Mouse (Mus musculus) embryonic facial prominence, embryonic 13.5 days (tissue): ENCODE measurements around the gene Etl4. TPM values are rescaled to one million over a fixed set of nuclear protein-coding genes. Genes with fewer than 3 reads are reported as not detected.

Experiments used
- ATAC-seq: fragments of 200-750 bp; cut with Nextera tagmentation; 2 replicates; pipeline ENCODE4 v1.8.0; 2017; ENCODE audit warnings: low read depth; ENCODE audit not compliant: insufficient number of reproducible peaks, insufficient read depth, low FRiP score, low TSS enrichment
- H3K27ac ChIP-seq: fragments of 300-500 bp; sonication (generic); 2 replicates; pipeline ENCODE4 v1.5.1; 2015; ENCODE audit warnings: moderate library complexity, mild to moderate bottlenecking, inconsistent platforms
- H3K27me3 ChIP-seq: fragments of 300-500 bp; sonication (generic); 2 replicates; pipeline ENCODE4 v1.6.1; 2015; ENCODE audit warnings: mild to moderate bottlenecking, inconsistent platforms
- H3K36me3 ChIP-seq: fragments of 300-500 bp; sonication (generic); 2 replicates; pipeline ENCODE4 v1.6.1; 2015; ENCODE audit warnings: mild to moderate bottlenecking, inconsistent platforms
- H3K4me1 ChIP-seq: fragments of 300-500 bp; sonication (generic); 2 replicates; pipeline ENCODE4 v1.6.1; 2015; ENCODE audit warnings: inconsistent platforms
- H3K4me2 ChIP-seq: fragments of 300-500 bp; sonication (generic); 2 replicates; pipeline ENCODE4 v1.6.1; 2015; ENCODE audit warnings: moderate library complexity, mild to moderate bottlenecking, inconsistent platforms
- H3K4me3 ChIP-seq: fragments of 300-500 bp; sonication (generic); 2 replicates; pipeline ENCODE4 v1.5.1; 2015; ENCODE audit warnings: mild to moderate bottlenecking, inconsistent platforms
- H3K9ac ChIP-seq: fragments of 300-500 bp; sonication (generic); 2 replicates; pipeline ENCODE4 v1.6.1; 2015; ENCODE audit warnings: mild to moderate bottlenecking, inconsistent platforms
- H3K9me3 ChIP-seq: fragments of 300-500 bp; sonication (generic); 2 replicates; pipeline ENCODE4 v1.6.1; 2016; ENCODE audit warnings: inconsistent platforms
- WGBS: fragments of 180-500 bp; shearing (Covaris S2); methylation state at CpG from one replicate; pipeline ENCODE4 v1.1.7; 2015; ENCODE audit warnings: mixed read lengths; 5-methylcytosine and 5-hydroxymethylcytosine counted together
- microRNA-seq: library from miRNA; unstranded; fragments of <30 nt; microRNA quantifications from one replicate; pipeline ENCODE4, GENCODE M21; 2016
- polyA plus RNA-seq: library from polyadenylated mRNA; unstranded; fragments of >200 nt; fragmentation: Nextera tagmentation; extraction: Ambion mirVana; gene quantifications from 2 replicates; pipeline ENCODE4 v1.2.1, GENCODE M21; 2015

Gene Etl4
- polyA plus RNA-seq, 1 experiment from 2014 or later, result 33.3 TPM

- no peaks in the 10 kb centered on the region for H3K4me1 ChIP-seq
- H3K27ac ChIP-seq, result no peak overlapping the region
- H3K27me3 ChIP-seq, result no peaks in the 10 kb centered on the region
- no peaks in the 10 kb centered on the region for H3K9me3 ChIP-seq
- WGBS, result 79% methylated on average over 8 of the region's 8 CpGs
- H3K4me3 ChIP-seq, result no peak overlapping the region
- peaks cover 52% of the 10 kb centered on the region for H3K36me3 ChIP-seq
- no peak overlapping the region for H3K9ac ChIP-seq
- no peak for ATAC-seq
- no peak overlapping the region for H3K4me2 ChIP-seq
These were observed 891.8 kb downstream of the Etl4 start for GRCm38 (mm10) chr2:20801236-20801890.

GRCm38 (mm10) chr2:20811506-20811905 is 901.9 kb downstream of the Etl4 start:
- Histone ChIP-seq H3K9me3 (no peaks in the 10 kb centered on the region), H3K27me3 (no peaks in the 10 kb centered on the region), H3K4me3 (no peak overlapping the region), H3K4me1 (no peaks in the 10 kb centered on the region), H3K9ac (no peak overlapping the region), H3K4me2 (no peak overlapping the region), H3K27ac (no peak overlapping the region), H3K36me3 (peaks cover 12% of the 10 kb centered on the region)
- no peak for ATAC-seq
- 79% methylated on average over 8 of the region's 8 CpGs for WGBS

- 85% methylated on average over 2 of the region's 2 CpGs for WGBS
- Histone ChIP-seq H3K9me3 (no peaks in the 10 kb centered on the region), H3K4me2 (no peak overlapping the region), H3K27ac (no peak overlapping the region), H3K4me1 (no peaks in the 10 kb centered on the region), H3K27me3 (no peaks in the 10 kb centered on the region), H3K36me3 (no peaks in the 10 kb centered on the region), H3K9ac (no peak overlapping the region), H3K4me3 (no peak overlapping the region)
- ATAC-seq, result no peak
These were observed 904.4 kb downstream of the Etl4 start for GRCm38 (mm10) chr2:20813986-20814385.

- Histone ChIP-seq H3K9me3 (no peaks in the 10 kb centered on the region; the same call in 1 of the 2 replicates), H3K4me3 (no peak overlapping the region), H3K27ac (no peak overlapping the region), H3K4me1 (no peaks in the 10 kb centered on the region), H3K4me2 (no peak overlapping the region), H3K9ac (no peak overlapping the region), H3K27me3 (no peaks in the 10 kb centered on the region), H3K36me3 (no peaks in the 10 kb centered on the region)
- 75% methylated on average over 7 of the region's 7 CpGs for WGBS
- no peak for ATAC-seq
These were observed 908.6 kb downstream of the Etl4 start for GRCm38 (mm10) chr2:20818226-20818625.

GRCm38 (mm10) chr2:20826258-20826657 is 916.7 kb downstream of the Etl4 start:
- no peak overlapping the region for H3K4me3 ChIP-seq
- H3K36me3 ChIP-seq, result no peaks in the 10 kb centered on the region
- H3K4me2 ChIP-seq, result no peak overlapping the region
- H3K4me1 ChIP-seq, result no peaks in the 10 kb centered on the region
- no peak overlapping the region for H3K27ac ChIP-seq
- H3K9ac ChIP-seq, result no peak overlapping the region
- H3K27me3 ChIP-seq, result no peaks in the 10 kb centered on the region
- H3K9me3 ChIP-seq, result no peaks in the 10 kb centered on the region
- no peak for ATAC-seq

- H3K27me3 ChIP-seq, result no peaks in the 10 kb centered on the region
- H3K4me2 ChIP-seq, result no peak overlapping the region
- no peak overlapping the region for H3K27ac ChIP-seq
- no peaks in the 10 kb centered on the region for H3K4me1 ChIP-seq
- ATAC-seq, result no peak
- no peak overlapping the region for H3K4me3 ChIP-seq
- H3K36me3 ChIP-seq, result no peaks in the 10 kb centered on the region
- no peak overlapping the region for H3K9ac ChIP-seq
- WGBS, result 80% methylated on average over 3 of the region's 3 CpGs
- no peaks in the 10 kb centered on the region for H3K9me3 ChIP-seq
These were observed 921.3 kb downstream of the Etl4 start for GRCm38 (mm10) chr2:20830882-20831281.

- Histone ChIP-seq H3K4me2 (no peak overlapping the region), H3K9me3 (no peaks in the 10 kb centered on the region), H3K27ac (no peak overlapping the region), H3K4me1 (no peaks in the 10 kb centered on the region), H3K4me3 (no peak overlapping the region), H3K27me3 (no peaks in the 10 kb centered on the region), H3K36me3 (no peaks in the 10 kb centered on the region), H3K9ac (no peak overlapping the region)
- WGBS, result 49% methylated on average over 3 of the region's 3 CpGs
- ATAC-seq, result no peak
These were observed 922.2 kb downstream of the Etl4 start for GRCm38 (mm10) chr2:20831608-20832406.

GRCm38 (mm10) chr2:20849346-20849745 is 939.8 kb downstream of the Etl4 start:
- H3K9me3 ChIP-seq, result no peaks in the 10 kb centered on the region
- H3K4me3 ChIP-seq, result no peak overlapping the region
- no peak overlapping the region for H3K9ac ChIP-seq
- H3K4me2 ChIP-seq, result no peak overlapping the region
- ATAC-seq, result no peak
- H3K27me3 ChIP-seq, result no peaks in the 10 kb centered on the region
- H3K4me1 ChIP-seq, result no peaks in the 10 kb centered on the region
- no peak overlapping the region for H3K27ac ChIP-seq
- WGBS, result 91% methylated on average over 18 of the region's 18 CpGs
- H3K36me3 ChIP-seq, result peaks cover 70% of the 10 kb centered on the region

Small RNA genes within 50 kb of the gene (microRNA-seq; reads per million reads assigned to microRNA genes)
- gene Gm44457, result not detected
